Mouse (Mus musculus) G1E (cell line): ENCODE results near the gene Ilvbl. TPM values are rescaled to one million over a fixed set of nuclear protein-coding genes. Genes with fewer than 3 reads are reported as not detected.
A peak's percentile ranks its signal among the peaks of the same experiment; 100 is the strongest.
"Not testable (repeated sequence)": the region's sequence is repeated elsewhere in the genome, so short reads cannot be mapped to it uniquely, and the experiment has no call there.

Source experiments
- ATAC-seq: 2 replicates; pipeline ENCODE4 v1.8.0; 2016; ENCODE audit warnings: mild to moderate bottlenecking; ENCODE audit not compliant: insufficient number of reproducible peaks, poor library complexity, low FRiP score, severe bottlenecking; ENCODE audit errors: extremely low read depth
- DNase-seq: peaks from one replicate; pipeline ENCODE4 v3.0.0; 2012; ENCODE audit warnings: low spot score
- H3K27me3 ChIP-seq: 2 replicates; pipeline ENCODE4 v1.6.1; 2012; ENCODE audit warnings: mild to moderate bottlenecking, low read length, inconsistent platforms; ENCODE audit not compliant: insufficient read depth
- H3K36me3 ChIP-seq: replicated peaks from 2 replicates; pipeline ENCODE3; 2012; ENCODE audit warnings: mild to moderate bottlenecking, inconsistent platforms
- H3K4me1 ChIP-seq: 2 replicates; pipeline ENCODE4 v1.6.1; 2012; ENCODE audit warnings: low read depth, low read length, inconsistent platforms, mixed read lengths; ENCODE audit not compliant: insufficient read depth
- H3K4me3 ChIP-seq: 2 replicates; pipeline ENCODE4 v1.5.1; 2012; ENCODE audit warnings: low read depth, mild to moderate bottlenecking, inconsistent platforms, low read length, moderate library complexity, mixed read lengths
- H3K9me3 ChIP-seq: replicated peaks from 2 replicates; pipeline ENCODE4 v1.6.1; 2012; ENCODE audit warnings: inconsistent platforms
- CTCF ChIP-seq: IDR thresholded peaks from 2 replicates; pipeline ENCODE4 v1.5.1; 2012; ENCODE audit warnings: low read depth, low read length, inconsistent platforms, mixed read lengths
- GATA1 ChIP-seq: IDR thresholded peaks from 2 replicates; pipeline ENCODE4 v1.6.1; 2012; ENCODE audit warnings: borderline replicate concordance, low read length, inconsistent platforms, mixed read lengths
- GATA2 ChIP-seq: IDR thresholded peaks from 2 replicates; pipeline ENCODE4 v1.6.1; 2012; ENCODE audit warnings: low read depth, low read length, inconsistent platforms, borderline replicate concordance
- POLR2AphosphoS5 ChIP-seq: IDR thresholded peaks from 2 replicates; pipeline ENCODE4 v1.6.1; 2012; ENCODE audit warnings: low read depth, low read length, inconsistent platforms; ENCODE audit not compliant: insufficient replicate concordance
- TAL1 ChIP-seq: conservative IDR thresholded peaks from 2 replicates; pipeline ENCODE4 v1.6.1; 2012; ENCODE audit warnings: low read depth, low read length, inconsistent platforms, mixed read lengths
- polyA plus RNA-seq: library from polyadenylated mRNA; stranded (reverse); fragments of >175 nt; gene quantifications from 2 replicates; pipeline ENCODE4 v1.2.3, GENCODE M21; 2012
- total RNA-seq, 2 experiments: library from RNA; stranded (forward) in 1 of 2; stranded (reverse) in 1 of 2; fragments of 200-1000 nt in 1 of 2; fragments of >200 nt in 1 of 2; fragmentation: Nextera tagmentation in 1 of 2; gene quantifications; 2 replicates each; pipeline ENCODE4 v1.2.3; 2014 to 2017

Ilvbl gene
- total RNA-seq (2014; fragmentation: Nextera tagmentation): 6.2 and 7.0 TPM in 2 replicates
- 10.2 and 15.2 TPM in 2 replicates for total RNA-seq (2017)
- 7.7 and 9.3 TPM in 2 replicates for polyA plus RNA-seq

DNA sequence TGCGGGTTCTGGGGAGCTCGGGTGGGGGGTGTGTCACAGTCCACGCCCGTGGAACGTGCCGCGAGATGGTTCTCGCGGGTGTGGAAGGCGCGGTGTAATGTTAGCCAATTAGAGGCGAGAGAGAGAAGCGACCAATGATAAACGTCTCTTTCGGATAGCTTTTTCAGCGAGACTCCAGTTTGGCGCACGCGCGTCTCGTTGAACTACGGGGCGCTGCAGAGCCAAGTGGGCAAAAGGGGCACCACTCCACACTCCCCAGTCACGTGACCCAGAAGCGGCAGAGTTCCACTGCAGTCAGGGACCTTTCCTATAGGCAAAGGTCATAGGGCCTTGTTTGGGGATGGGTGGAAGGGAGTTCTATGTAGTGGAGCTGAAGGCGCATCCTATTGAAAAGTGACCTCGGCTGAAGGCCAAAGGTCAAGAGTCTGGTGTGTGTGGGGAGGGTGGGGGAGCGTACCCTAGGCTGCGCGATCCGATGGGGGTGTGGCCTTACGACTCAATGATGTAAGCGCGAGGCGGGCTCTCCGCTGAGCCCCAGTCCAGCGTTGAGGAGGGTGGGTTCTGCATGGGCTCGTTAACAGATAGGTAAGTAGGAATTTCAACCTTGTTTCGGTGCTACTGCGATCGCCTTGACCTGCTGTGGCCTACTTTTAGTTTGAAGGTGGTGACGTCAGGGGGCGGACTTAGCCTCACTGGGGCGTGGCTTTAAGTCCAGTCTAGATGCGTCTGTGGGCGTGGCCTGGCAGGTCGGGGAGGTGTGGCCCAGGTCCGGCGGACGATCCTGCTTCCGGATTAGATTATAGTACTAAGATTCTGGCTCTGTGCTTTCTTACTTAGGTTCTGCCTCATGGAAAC is at the start of gene Ilvbl:
Gene Ilvbl (plus strand): TSS at position 97 of the 855 bp plus-strand sequence.
- H3K27me3 ChIP-seq: 0 out of 2 replicates have a peak, but pooled peaks cover 3% of the 10 kb centered on the region
- ATAC-seq: peak; percentile 82
- TF ChIP-seq GATA2: no peak
- TF ChIP-seq POLR2AphosphoS5: no peak
- H3K4me3 ChIP-seq: peak within 1 kb of the TSS; percentile 83
- H3K9me3 ChIP-seq: no peaks in the 10 kb centered on the region
- H3K4me1 ChIP-seq: peaks cover 33% of the 10 kb centered on the region
- DNase-seq: peak; percentile 84
- H3K36me3 ChIP-seq: peaks cover 36% of the 10 kb centered on the region

DNA sequence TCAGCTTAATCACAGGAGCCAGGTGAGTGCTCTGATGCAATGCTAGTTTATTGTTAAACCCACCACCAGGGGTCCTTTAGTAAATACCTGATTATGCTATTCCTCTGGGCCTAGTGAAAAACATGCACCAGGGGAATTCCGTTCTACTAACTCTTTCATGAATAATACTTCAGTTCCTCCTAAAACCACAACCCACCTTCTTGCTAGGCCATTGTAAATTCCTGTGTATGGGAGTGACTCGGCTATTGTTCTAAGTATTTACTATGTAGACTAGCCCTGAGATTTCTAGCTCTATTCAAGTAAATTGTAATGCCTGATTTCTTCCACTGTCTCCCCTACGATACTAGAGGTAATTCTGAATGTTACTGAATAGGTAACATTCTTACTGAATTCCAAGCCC is 49.1 kb upstream of the Ilvbl start:
- not testable (repeated sequence) for DNase-seq, H3K36me3 ChIP-seq, ATAC-seq, H3K4me1 ChIP-seq, H3K4me3 ChIP-seq, H3K9me3 ChIP-seq, H3K27me3 ChIP-seq

DNA sequence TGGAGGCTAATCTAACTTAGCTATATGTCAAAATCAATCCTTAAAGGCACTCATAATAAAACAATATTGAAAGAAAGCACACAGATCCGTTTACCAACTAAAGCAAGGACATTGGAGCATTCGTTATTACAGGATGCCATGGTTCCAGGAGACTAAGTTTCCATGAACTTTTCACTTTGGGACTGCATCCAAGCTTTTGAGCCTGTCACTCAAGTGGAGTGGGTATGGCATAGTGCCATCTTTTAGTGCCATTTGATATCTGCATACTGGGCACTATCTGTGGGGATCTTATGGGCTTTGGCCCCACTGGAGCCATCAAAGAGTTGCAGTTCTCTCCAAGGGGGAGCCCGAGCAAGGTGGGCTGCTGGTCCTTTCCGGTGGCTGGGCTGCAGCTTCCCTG is 48.6 kb upstream of the Ilvbl start:
- H3K9me3 ChIP-seq: no peaks in the 10 kb centered on the region
- ATAC-seq: no peak
- H3K36me3 ChIP-seq: no peaks in the 10 kb centered on the region
- no peaks in the 10 kb centered on the region for H3K4me1 ChIP-seq
- no peaks in the 10 kb centered on the region for H3K27me3 ChIP-seq
- TF ChIP-seq GATA1 (no peak), GATA2 (no peak), POLR2AphosphoS5 (no peak), TAL1 (no peak), CTCF (no peak)
- no peak overlapping the region for H3K4me3 ChIP-seq
- DNase-seq: no peak

DNA sequence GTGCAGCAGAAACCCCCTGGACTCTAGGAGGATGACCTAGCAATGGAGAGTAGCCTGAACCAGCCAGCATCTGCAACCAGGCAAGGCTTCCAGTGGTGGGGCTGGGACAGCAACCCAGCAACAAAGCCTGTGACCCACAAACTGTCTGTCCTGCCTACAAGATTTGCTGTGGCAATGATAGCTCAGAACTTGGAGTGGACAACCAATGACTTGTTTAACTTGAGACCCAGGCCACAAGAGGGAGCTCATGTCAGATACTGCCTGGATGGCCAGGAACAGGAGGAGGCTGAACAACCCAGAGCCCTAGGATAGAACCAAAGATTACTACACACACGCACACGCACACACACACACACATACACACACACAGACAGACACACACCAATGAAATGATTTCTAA is 33.2 kb upstream of the Ilvbl start:
- no peak for TF ChIP-seq TAL1
- TF ChIP-seq CTCF: no peak
- TF ChIP-seq GATA2: no peak
- no peak for TF ChIP-seq POLR2AphosphoS5
- TF ChIP-seq GATA1: no peak
- ATAC-seq (no peak), DNase-seq (no peak)
- no peaks in the 10 kb centered on the region for H3K36me3 ChIP-seq
- no peaks in the 10 kb centered on the region for H3K4me1 ChIP-seq
- peaks cover 6% of the 10 kb centered on the region for H3K27me3 ChIP-seq
- no peak overlapping the region for H3K4me3 ChIP-seq
- H3K9me3 ChIP-seq: no peaks in the 10 kb centered on the region

DNA sequence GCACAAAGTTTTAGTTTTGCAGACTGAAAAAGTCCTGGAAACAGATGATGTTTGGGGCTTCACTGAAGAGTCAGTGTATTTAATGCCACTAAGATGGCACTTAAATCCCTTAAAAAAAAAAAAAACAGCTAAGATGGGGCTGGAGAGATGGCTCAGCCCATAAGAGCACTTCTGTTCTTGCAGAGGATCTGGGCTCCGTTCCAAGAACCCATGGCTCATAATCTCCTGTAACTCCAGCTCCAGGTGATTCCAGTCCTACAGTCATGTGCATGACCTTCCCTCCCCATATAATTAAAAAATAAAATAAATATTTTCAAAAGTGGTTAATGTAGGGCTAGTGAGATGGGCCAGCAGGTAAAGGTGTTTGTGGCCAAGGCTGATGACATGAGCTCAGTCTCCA is 9.1 kb upstream of the Ilvbl start:
- H3K36me3 ChIP-seq: no peaks in the 10 kb centered on the region
- no peaks in the 10 kb centered on the region for H3K4me1 ChIP-seq
- H3K27me3 ChIP-seq: no peaks in the 10 kb centered on the region; the same call in 1 of the 2 replicates
- no peak for TF ChIP-seq TAL1
- no peak for TF ChIP-seq POLR2AphosphoS5
- no peak for TF ChIP-seq GATA1
- TF ChIP-seq GATA2: no peak
- no peak for TF ChIP-seq CTCF
- H3K9me3 ChIP-seq: no peaks in the 10 kb centered on the region
- ATAC-seq: no peak
- H3K4me3 ChIP-seq: no peak overlapping the region
- no peak for DNase-seq

DNA sequence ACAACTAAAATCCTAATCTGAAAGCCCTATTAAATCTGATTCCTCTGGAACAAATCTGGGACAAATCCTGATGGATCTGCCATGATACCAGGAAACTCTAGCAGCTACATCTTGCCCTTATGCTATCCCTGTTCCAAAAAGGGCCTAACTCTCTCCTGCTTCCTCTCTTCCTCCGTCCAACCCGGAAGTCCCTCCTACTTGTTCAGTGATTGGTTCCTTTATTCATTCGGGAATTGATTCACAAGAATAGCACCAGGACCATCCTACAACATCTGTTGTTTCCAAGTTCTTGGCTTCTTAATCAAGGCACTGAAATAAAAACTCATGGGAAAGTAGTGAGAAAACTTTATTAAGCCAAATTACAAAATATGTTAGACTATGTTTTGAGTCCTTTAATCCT is 5.0 kb upstream of the Ilvbl start:
- no peak for TF ChIP-seq CTCF
- no peak for TF ChIP-seq GATA2
- TF ChIP-seq TAL1: no peak
- no peak for TF ChIP-seq GATA1
- no peak for TF ChIP-seq POLR2AphosphoS5
- ATAC-seq (no peak), DNase-seq (no peak)
- Histone ChIP-seq H3K9me3 (no peaks in the 10 kb centered on the region), H3K36me3 (no peaks in the 10 kb centered on the region), H3K27me3 (0 out of 2 replicates have a peak, but pooled peaks cover 3% of the 10 kb centered on the region), H3K4me1 (peaks cover 9% of the 10 kb centered on the region), H3K4me3 (no peak overlapping the region)
